Mouse (Mus musculus) layer of hippocampus, adult 11-12 months (tissue): Measurements from ENCODE around the gene Mynn.
"Not testable (repeated sequence)": the region's sequence is repeated elsewhere in the genome, so short reads cannot be mapped to it uniquely, and the experiment has no call there.

ENCODE experiments used
- DNase-seq: peaks from one replicate; pipeline ENCODE4 v3.0.0; 2022; ENCODE audit warnings: low spot score

Mynn gene

GRCm38 (mm10) chr3:30602065-30602739 is at the start of gene Mynn:
TSS of gene Mynn (plus strand) at chr3:30602065.
- peak; percentile 97 for DNase-seq

DNA sequence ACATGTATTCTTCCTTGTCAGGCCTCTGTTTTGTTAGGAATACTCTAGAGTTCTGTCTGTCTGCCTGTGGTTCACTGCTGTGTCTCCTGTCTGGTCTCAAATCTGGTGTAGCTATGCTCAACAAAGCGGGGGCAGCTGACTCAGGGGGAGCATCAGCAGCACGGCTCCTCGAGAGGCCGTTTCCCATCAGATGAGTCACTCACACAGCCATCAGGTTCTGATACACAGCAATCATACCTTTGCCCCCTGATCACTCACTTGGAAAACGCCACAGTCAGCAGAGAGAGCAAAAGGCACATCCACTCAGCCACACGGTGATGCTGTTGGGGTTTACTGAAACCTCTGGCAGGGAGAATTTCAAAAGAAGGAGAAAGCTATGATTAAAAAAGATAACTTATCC is 48.1 kb upstream of the Mynn start:
- DNase-seq, result no peak

- DNase-seq, result no peak
Observed at GRCm38 (mm10) chr3:30560677-30561314, 41.1 kb upstream of the Mynn start.

GRCm38 (mm10) chr3:30566333-30566732 is 35.5 kb upstream of the Mynn start:
- DNase-seq, result not testable (repeated sequence)

GRCm38 (mm10) chr3:30573549-30573948 is 28.3 kb upstream of the Mynn start:
- no peak for DNase-seq

DNA sequence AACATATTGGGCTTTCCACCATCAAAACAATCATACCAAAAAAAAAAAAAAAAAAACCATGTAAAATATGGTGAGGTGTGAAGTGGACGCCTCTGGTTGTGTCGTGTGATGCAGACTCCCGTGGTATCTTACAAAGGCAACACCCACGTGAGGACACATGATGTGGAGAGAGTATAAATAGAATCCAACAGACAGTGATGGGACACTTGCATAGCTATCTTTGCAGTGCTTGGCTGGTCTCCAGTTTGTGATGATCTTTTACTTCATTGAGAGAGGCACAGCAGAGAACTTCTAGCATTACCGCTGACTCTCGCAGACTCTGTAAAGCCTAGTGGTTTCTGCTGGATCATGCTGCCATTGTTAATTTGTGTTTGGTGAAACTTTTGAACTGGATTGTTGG is 13.0 kb upstream of the Mynn start:
- DNase-seq, result no peak

GRCm38 (mm10) chr3:30592418-30592853 is 9.4 kb upstream of the Mynn start:
- DNase-seq, result no peak

DNA sequence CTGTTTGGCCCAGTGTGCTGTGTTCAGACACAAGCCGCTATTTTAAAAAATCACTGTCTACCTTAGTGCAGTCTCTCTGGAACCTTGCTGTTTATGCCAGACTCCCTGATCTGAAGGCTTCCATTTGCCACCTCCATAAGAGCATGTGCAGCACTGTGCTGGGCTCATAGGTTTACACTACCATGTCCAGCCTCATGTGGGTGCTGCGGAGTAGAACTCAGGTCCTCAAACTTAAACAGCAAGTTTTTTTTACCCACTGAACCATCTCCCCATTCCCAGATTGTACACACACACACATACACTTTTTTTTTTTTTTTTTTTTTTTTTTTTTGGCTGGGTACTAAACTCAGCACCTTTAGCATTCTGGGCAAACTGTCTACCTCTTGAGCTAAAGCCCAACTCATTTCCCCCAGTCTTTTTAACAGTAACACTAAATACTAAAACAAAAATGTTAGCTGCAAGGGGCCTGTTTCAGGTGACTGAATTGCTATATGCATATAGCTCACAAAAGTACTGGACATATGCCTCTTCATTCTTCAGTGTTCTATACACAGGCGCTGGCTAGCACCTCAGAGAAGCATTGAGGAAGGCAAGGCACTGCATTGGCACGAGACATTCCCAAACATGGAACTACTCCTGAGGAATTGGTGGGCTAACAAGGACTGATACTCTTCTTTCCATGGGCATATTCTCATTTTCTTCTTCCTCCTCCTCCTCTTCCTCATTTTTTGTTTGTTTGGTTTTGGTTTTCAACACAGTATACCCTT is 8.0 kb upstream of the Mynn start:
- DNase-seq, result no peak

DNA sequence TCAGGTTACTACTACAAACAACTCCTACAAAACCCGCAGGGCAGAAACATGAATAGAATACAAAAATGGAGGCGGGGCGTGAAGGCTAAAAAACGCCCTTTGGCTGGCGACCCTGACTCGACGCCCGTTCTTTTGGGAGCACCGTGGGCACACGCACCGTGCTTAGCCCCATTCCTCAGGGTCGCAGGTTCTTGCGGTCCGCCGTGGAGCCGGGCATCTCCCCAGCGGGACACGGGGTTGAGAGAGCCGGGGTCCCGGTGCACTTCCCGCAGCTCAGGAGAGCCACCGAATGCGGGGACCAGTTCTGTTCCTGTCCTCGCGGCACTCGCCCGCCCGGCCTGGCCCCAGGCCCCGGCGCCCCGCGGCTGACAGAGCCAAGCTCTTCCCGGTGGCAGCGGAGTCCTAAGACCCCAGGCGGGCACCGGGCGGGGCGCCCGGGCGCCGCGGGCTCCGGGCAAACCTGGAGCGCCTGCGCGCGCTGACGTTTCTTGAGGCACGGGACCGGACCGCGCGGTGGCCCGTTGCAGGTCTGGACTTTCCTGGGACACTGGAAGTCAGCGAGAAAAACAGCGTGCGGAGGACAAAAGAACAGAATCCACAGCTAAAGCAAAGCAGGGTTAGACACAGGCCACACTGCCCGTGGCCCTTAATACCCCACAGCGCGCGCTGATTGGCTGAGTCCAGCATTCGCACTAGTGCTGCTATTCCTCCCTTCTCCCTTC is 6.6 kb upstream of the Mynn start:
- DNase-seq, result peak; percentile 31

DNA sequence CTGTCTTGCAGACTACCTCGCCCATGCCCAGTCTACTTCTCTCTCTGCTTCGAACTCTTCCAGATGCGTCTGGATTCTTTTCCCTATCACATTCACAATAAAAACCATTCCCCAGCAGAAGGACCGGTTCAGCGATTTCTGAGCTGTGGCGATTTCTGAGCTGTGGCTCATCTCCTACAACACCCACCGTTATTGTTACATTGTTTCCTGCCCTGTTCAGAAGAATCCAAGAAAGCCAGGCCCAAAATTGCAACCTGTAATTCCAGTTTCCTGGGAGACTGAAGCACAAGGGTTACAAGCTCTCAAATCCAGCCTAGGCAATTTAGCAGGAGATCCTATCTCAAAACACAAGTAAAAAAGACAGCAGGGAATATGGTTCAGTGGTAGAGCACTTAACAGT is 4.6 kb upstream of the Mynn start:
- no peak for DNase-seq

DNA sequence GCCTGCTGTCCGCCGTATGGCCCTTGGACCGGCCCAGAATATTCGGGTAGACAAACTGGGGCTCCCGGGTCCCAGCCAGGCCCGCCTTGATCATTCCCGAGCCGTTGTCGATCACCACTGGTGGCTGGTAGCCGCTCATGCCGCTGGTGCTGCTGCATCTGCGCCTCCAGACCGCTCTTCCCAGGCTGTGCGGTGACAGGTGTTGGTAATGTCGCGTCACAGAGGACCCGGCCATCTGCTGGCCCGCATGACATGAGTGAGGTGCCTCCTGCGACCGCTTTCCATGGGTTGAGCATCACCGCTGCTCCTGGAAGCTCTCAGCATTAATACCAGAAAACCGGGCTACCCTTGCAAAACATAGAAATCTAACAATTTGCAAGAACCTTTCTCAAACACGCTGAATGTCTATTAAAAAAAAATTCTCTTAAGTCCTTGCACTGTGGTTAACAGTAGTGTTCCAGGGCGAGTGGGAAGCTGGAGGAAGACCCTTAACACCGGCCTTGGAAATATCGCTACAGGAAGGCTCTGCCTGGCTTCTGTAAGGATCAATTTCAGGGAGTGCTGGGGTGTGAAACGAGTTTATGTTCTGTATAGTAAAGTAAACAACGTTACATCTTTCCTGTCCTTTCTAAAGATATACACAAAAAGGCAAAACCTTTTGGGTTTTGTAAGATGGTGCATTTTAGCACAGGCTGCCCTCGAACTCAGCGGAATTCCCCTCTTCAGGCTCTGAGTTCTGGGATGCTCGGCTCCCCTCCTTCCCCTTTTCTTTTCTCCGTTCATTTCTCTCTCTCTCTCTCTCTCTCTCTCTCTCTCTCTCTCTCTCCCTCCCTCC is 1.9 kb upstream of the Mynn start, which contains the start of gene Actrt3:
Actrt3 (minus strand) TSS at position 229 of the 835 bp plus-strand sequence.
- peak; percentile 50 for DNase-seq

DNA sequence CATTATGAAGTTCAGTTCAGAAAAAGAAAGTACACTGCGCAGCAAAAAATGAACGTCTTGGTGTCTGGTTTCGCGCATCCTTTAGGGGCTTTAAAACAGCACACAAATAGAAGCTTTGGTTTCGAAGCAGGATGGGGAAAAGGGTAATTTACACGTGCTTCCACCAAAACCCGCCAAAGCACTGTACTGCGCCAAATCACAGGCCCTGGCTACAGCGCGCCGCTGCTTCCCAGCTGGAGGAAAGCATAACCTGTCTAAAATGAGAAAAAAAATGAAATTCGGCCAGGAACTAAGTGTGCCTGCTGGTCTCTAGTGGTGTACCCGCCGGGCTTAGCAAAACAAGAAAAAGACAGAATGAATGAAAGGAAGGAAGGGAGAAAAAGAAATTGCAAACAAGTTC is 1.1 kb upstream of the Mynn start:
- peak; percentile 31 for DNase-seq

DNA sequence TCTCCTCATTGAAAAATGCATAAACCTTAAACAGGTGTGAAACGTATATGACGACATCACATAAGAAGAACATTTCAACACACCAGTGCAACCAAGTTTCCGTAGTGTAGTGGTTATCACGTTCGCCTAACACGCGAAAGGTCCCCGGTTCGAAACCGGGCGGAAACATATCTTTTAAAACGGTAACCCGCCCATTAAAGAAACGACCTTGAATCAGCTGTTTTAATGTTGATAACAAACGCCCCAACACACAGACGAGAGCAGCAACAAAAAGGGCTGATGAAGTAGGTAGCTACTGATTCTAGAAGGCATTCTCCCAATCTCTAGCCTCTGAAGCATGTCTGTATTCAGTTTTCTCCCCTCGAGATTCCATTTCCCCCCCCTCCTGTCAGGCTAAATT is 690 bp upstream of the Mynn start:
- peak; percentile 92 for DNase-seq

GRCm38 (mm10) chr3:30601610-30602064 is 228 bp upstream of the Mynn start:
- no peak for DNase-seq

DNA sequence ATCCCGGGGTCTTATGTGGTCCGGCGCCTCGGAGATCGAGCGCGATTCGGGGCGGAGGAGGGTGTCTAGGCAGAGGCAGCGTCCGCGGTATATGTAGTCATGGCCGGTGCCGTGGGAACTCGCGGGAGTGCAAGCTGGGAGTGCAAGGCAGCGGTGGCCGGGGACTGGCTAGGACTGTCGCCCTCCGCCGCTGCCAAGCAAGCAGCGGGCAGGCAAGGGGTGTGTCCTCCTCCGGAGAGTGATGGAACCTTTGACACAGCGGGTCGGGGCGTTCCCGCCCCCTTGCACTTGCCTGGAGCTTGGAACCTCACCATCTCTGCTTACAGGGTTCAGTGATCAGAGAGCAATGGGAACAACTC is 854 bp downstream of the Mynn start:
- DNase-seq, result no peak

DNA sequence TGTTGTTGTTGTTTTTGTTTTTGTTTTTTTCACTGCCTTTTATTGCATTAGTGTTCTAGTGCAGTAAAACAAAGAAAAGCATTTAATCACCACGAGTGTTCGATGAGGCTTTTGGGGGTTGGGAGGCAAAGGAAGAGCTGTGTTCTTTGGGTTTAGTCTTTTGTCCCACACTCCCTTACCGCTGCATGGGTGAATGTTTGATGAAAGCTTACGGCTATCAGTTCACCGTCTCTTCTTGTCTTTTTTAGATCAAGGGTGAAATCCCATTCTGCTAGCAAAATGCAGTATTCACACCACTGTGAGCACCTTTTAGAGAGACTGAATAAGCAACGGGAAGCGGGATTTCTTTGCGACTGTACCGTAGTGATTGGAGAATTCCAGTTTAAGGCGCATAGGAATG is 1.4 kb downstream of the Mynn start:
- DNase-seq, result no peak

DNA sequence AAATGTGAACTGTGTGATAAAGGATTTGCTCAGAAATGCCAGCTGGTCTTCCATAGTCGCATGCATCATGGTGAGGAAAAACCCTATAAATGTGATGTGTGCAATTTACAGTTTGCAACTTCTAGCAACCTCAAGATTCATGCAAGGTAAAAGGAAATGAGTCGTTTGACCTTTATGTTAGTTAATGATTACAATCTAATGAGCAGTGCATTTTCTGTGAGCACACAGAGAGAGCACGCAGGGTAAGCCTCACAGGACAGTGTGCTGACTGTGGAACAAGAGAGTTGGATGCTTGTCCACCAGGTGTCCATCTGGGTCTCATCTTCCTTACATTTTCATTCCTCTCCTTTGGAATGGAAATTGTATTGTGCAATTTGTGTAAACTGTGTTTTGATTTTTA is 7.1 kb downstream of the Mynn start:
- DNase-seq, result no peak

DNA sequence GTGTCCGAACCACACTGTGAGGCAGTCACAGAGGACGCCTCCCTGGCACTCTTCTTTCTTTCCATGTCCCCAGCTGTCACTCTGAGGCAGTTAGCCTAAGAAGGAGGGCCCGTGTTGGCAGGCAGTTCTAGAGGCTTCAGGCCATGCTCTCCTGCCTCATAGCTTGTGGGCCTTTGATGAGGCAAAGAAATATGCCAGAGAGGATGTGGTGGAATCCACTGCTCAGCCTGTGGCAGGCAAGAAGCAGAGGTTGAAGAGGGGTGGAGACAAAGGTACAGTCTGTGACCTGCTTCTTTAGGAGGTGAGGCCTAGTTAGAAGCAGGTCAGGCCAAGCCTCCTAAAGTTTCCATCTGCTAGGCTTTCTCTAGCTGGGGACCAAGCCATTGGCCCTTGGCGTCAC is 9.1 kb downstream of the Mynn start:
- no peak for DNase-seq

GRCm38 (mm10) chr3:30620132-30620531 is 18.3 kb downstream of the Mynn start:
- DNase-seq, result no peak

- DNase-seq, result no peak
Observed at GRCm38 (mm10) chr3:30633681-30634080, 31.8 kb downstream of the Mynn start.

- no peak for DNase-seq
Observed at GRCm38 (mm10) chr3:30635629-30636028, 33.8 kb downstream of the Mynn start.
